Mouse (Mus musculus): ENCODE data around the gene Zfp629.

Zfp629 gene

GRCm38 (mm10) chr7:127564381-127565150 lies 51.0 kb downstream of the Zfp629 start:
- no peak for DNase-seq (ENCODE audit: low read depth, low spot score)

DNA sequence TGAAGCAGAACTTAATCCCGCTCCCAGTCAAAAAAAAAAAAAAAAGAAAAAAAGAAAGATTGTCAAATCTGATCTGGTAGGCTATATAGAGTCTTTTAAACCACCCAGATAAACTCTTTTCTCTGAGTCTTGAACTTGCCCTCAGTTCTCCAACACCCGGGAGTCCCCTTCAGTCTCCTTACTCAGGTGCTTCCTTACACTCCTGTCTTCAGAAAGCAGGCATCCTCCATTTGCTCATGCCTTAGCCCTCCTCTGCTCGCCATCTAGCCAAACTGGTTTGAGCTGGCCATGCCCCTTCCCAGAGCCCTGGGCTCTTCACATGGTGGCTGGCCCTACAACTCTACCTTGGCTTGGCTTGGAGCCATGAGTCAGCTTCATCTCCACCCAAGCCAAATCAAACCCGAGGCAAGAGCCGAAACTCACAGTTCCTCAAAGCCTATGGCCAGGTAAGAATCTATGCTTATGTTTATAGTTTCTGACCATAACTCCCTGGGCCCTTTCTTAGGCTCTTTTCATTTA lies 54.2 kb downstream of the Zfp629 start, which contains the start of gene Tmem265:
Gene Tmem265, plus strand, starts transcription at position 51 of the 519 bp plus-strand sequence.
- DNase-seq (ENCODE audit: low read depth, low spot score): no peak

DNA sequence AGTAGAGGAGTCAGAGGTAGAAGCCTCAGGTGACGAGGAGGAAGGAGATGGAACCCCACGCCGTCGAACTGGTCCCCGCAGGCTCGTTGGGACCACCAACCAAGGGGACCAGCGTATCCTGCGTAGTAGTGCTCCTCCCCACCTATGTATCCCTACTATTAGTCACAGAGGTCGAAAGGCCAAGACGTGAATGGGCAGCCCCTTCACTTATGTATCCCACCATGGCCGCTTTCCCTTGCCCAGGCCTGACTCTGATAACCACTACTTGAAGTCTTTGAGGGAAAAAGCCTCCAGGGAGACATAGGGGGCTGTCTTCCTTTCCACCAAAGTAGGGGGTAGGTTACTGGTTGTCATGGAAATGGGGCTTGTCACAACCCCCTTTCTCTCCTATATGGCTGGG lies 55.0 kb downstream of the Zfp629 start:
- no peak for DNase-seq (ENCODE audit: low read depth, low spot score)

Data from retina, adult 2 months (tissue).